Mouse (Mus musculus) neutrophil, adult 5-6 weeks (primary cell): ENCODE results near the gene Vmn2r16. TPM values are rescaled to one million over a fixed set of nuclear protein-coding genes. Genes with fewer than 3 reads are reported as not detected.

Source experiments
- ATAC-seq: fragments of 151-379, 151-347 bp; 2 replicates; pipeline ENCODE4 v1.8.0; 2017; ENCODE audit warnings: mild to moderate bottlenecking, moderate TSS enrichment; ENCODE audit not compliant: insufficient number of reproducible peaks, poor library complexity, low FRiP score, severe bottlenecking; ENCODE audit errors: extremely low read depth
- total RNA-seq: library from RNA; stranded (forward); fragments of 200-1000 nt; gene quantifications from 2 replicates; pipeline ENCODE4 v1.2.3, GENCODE M21; 2017

Gene Vmn2r16
- not detected in 2 replicates for total RNA-seq

GRCm38 (mm10) chr5:109329862-109330261 is at the start of gene Vmn2r16:
TSS of gene Vmn2r16 (plus strand) at chr5:109330162.
- ATAC-seq, result no peak

GRCm38 (mm10) chr5:109294655-109295054 is 35.3 kb upstream of the Vmn2r16 start:
- ATAC-seq, result no peak

GRCm38 (mm10) chr5:109297544-109297943 is 32.4 kb upstream of the Vmn2r16 start, which contains the start of gene Vmn2r15:
TSS of gene Vmn2r15 (minus strand) at chr5:109297644.
- no peak for ATAC-seq

DNA sequence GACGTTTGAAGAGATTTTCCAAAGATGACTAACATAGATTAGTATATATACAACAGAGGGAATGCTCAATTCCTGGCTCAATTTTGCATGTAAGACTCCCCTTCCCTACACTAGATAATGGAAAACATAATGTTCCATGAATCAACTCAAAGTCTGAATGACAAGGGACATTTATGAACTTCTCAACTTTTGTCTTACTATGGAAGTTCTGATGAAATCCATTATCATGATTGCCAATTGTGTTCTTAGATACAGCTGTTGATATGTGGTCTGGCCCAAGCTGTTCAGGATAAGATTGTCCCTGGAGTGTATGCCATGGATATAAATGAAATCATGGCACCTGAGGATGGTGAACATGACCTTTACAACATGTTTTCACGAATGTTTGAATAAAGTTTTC is 89.4 kb downstream of the Vmn2r16 start, which contains the start of gene Vmn2r17:
Vmn2r17 (plus strand) TSS at position 301 of the 400 bp plus-strand sequence.
- no peak for ATAC-seq

Other genes with a start within 250 kb of the Vmn2r16 start
- gene Vmn2r12, start 232.2 kb upstream of the Vmn2r16 start, total RNA-seq, result not detected in 2 replicates
- 0.12 TPM in 1 of 2 replicates, not detected in the other for gene Vmn2r13, start 138.0 kb upstream of the Vmn2r16 start, total RNA-seq
- not detected in 2 replicates for gene Vmn2r14, start 105.5 kb upstream of the Vmn2r16 start, total RNA-seq
- gene Vmn2r15, start 32.5 kb upstream of the Vmn2r16 start, total RNA-seq, result not detected in 2 replicates
- gene Vmn2r17, start 89.5 kb downstream of the Vmn2r16 start, total RNA-seq, result not detected in 2 replicates
- gene Crlf2, start 228.8 kb downstream of the Vmn2r16 start, total RNA-seq, result 49.6 and 72.4 TPM in 2 replicates